Mouse (Mus musculus) kidney, adult 9 months (tissue): ENCODE results near the gene Dynlt1a.
"Not testable (repeated sequence)": the region's sequence is repeated elsewhere in the genome, so short reads cannot be mapped to it uniquely, and the experiment has no call there.

Source experiments
- DNase-seq: peaks from one replicate; pipeline ENCODE4 v3.0.0; 2022

The Dynlt1a gene

GRCm38 (mm10) chr17:6286169-6286568 is 31.1 kb downstream of the Dynlt1a start:
- not testable (repeated sequence) for DNase-seq

GRCm38 (mm10) chr17:6283137-6283536 is 34.2 kb downstream of the Dynlt1a start:
- not testable (repeated sequence) for DNase-seq

- DNase-seq = not testable (repeated sequence)
These were observed 36.8 kb downstream of the Dynlt1a start for GRCm38 (mm10) chr17:6280513-6280912.

- DNase-seq = not testable (repeated sequence)
These were observed 37.5 kb downstream of the Dynlt1a start for GRCm38 (mm10) chr17:6279772-6280171.

GRCm38 (mm10) chr17:6279205-6279604 is 38.1 kb downstream of the Dynlt1a start:
- not testable (repeated sequence) for DNase-seq

- DNase-seq = not testable (repeated sequence)
These were observed 42.6 kb downstream of the Dynlt1a start for GRCm38 (mm10) chr17:6274693-6275092.

GRCm38 (mm10) chr17:6271970-6272369 is 45.3 kb downstream of the Dynlt1a start:
- DNase-seq = not testable (repeated sequence)

GRCm38 (mm10) chr17:6270840-6271239 is 46.5 kb downstream of the Dynlt1a start:
- not testable (repeated sequence) for DNase-seq

GRCm38 (mm10) chr17:6269876-6270831 is 47.1 kb downstream of the Dynlt1a start:
- peak; percentile 24 for DNase-seq

- not testable (repeated sequence) for DNase-seq
These were observed 60.2 kb downstream of the Dynlt1a start for GRCm38 (mm10) chr17:6257070-6257456.

GRCm38 (mm10) chr17:6256400-6257069 is 60.8 kb downstream of the Dynlt1a start, which contains the start of gene Tmem181a:
Tmem181a (plus strand) TSS chr17:6256860.
- not testable (repeated sequence) for DNase-seq
